Mouse (Mus musculus) left cerebral cortex, postnatal 4 days (tissue): Measurements from ENCODE around the gene Lamtor1. TPM values are rescaled to one million over a fixed set of nuclear protein-coding genes. Genes with fewer than 3 reads are reported as not detected.

ENCODE experiments used
- microRNA-seq: library from miRNA; unstranded; fragments of <30 nt; microRNA quantifications from one replicate; pipeline ENCODE4 v1.2.0, GENCODE M21; 2022
- total RNA-seq, 2 experiments: library from RNA; stranded (reverse); gene quantifications; 2 replicates each; pipeline ENCODE4 v1.2.3; 2021

The Lamtor1 gene
- total RNA-seq, 2 experiments from 2014 or later, result 86.2 to 91.6 TPM

Small RNA genes within 50 kb of the gene (microRNA-seq; reads per million reads assigned to microRNA genes)
- gene Gm22655, result not detected

Other genes starting within 250 kb of the Lamtor1 start
- gene Clpb, start 242.3 kb upstream of the Lamtor1 start, total RNA-seq, result 10 to 100 TPM; 43.4 to 45.2 TPM
- gene Phox2a, start 87.6 kb upstream of the Lamtor1 start, total RNA-seq, result not detected
- gene Inppl1, start 67.7 kb upstream of the Lamtor1 start, total RNA-seq, result 10 to 100 TPM; 17.8 to 18.8 TPM
- gene Folr2, start 48.7 kb upstream of the Lamtor1 start, total RNA-seq, result under 1 TPM in 1 of 2 experiments, not detected in 1; 0.40 TPM
- gene Anapc15, start 42.2 kb upstream of the Lamtor1 start, total RNA-seq, result 10 to 100 TPM; 37.0 to 40.0 TPM
- 1 to 10 TPM in 1 of 2 experiments, under 1 TPM in 1; 0.40 to 1.4 TPM for gene Folr1, start 35.1 kb upstream of the Lamtor1 start, total RNA-seq
- gene Tomt, start 455 bp downstream of the Lamtor1 start, total RNA-seq, result not detected
- gene Lrrc51, start 28.0 kb downstream of the Lamtor1 start, total RNA-seq, result 1 to 10 TPM; 2.8 to 2.9 TPM
- 10 to 100 TPM; 83.3 to 89.6 TPM for gene Numa1, start 28.2 kb downstream of the Lamtor1 start, total RNA-seq
- 10 to 100 TPM; 14.0 to 18.9 TPM for gene Il18bp, start 112.8 kb downstream of the Lamtor1 start, total RNA-seq
- gene Rnf121, start 159.6 kb downstream of the Lamtor1 start, total RNA-seq, result 10 to 100 TPM; 47.0 to 51.9 TPM
- 10 to 100 TPM; 28.7 to 30.8 TPM for gene Xndc1, start 159.6 kb downstream of the Lamtor1 start, total RNA-seq
- gene Xntrpc, start 159.8 kb downstream of the Lamtor1 start, total RNA-seq, result 1 to 10 TPM; 1.7 to 2.2 TPM
- under 1 TPM in 1 of 2 experiments, not detected in 1; 0.60 TPM for gene Trpc2, start 177.2 kb downstream of the Lamtor1 start, total RNA-seq
- not detected for gene Art1, start 195.8 kb downstream of the Lamtor1 start, total RNA-seq
- gene Art5, start 203.6 kb downstream of the Lamtor1 start, total RNA-seq, result not detected
- gene Chrna10, start 210.9 kb downstream of the Lamtor1 start, total RNA-seq, result not detected